ENCODE assay signal across 31 mouse cellular contexts in the genomic region with DNA sequence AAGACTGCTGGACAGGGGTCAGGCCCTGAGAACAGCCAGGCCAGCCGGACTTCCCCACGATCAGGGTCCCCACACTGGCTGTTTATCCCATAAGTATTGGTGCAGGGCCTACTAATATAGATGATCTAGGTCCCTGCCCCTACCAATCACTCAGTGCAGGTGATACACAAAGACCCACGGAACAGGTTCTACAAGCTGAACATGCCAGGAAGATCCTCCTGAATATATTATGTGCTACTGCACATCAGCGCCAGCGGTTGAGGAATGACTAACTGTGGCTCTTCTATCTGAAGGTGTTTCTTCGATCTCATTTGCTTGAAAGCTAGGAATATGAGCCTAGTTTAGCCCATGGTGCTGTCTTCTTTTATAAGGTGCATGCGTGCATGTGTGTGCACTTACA. TPM values are rescaled to one million over a fixed set of nuclear protein-coding genes. Genes with fewer than 3 reads are reported as not detected.
DNase-seq lines count a peak whose midpoint lies in the region; ATAC-seq and TF ChIP-seq lines count a peak whose summit lies in the region.
"Had no signal": no experiment of that assay in that cellular context is flagged by ENCODE, and none has a peak within 500 bp of the region (broad histone marks: within the 10 kb centered on the region; RNA-seq: fewer than 3 reads in every experiment).

No protein-coding gene starts in this region.

- H3K27ac ChIP-seq in limb, embryonic 14.5 days (replicated peaks; ENCODE audit: low read depth, low read length) = no peak overlapping the region
- no peak overlapping the region for H3K27ac ChIP-seq in limb, embryonic 10.5 days
- H3K27ac ChIP-seq in midbrain, embryonic 11.5 days (ENCODE audit: low read depth, low read length) = no peak overlapping the region
- H3K27ac ChIP-seq in midbrain, embryonic 16.5 days (ENCODE audit: low read length) = no peak overlapping the region
- H3K27ac ChIP-seq: forebrain, embryonic 10.5 days; forebrain, embryonic 15.5 days; hindbrain, embryonic 14.5 days; limb, embryonic 12.5 days; liver, embryonic 12.5 days; midbrain, embryonic 10.5 days; neural tube, embryonic 12.5 days had no signal

- H3K27me3 ChIP-seq in limb, embryonic 14.5 days (ENCODE audit: control insufficient read depth, insufficient read depth, low read length) = no peaks in the 10 kb centered on the region
- H3K27me3 ChIP-seq in limb, embryonic 10.5 days (ENCODE audit: low read depth, poor library complexity, severe bottlenecking) = no peaks in the 10 kb centered on the region
- H3K27me3 ChIP-seq in midbrain, embryonic 11.5 days (ENCODE audit: control insufficient read depth, insufficient read depth, low read length) = no peaks in the 10 kb centered on the region
- H3K27me3 ChIP-seq in midbrain, embryonic 16.5 days (ENCODE audit: control insufficient read depth, insufficient read depth, low read depth, low read length) = no peaks in the 10 kb centered on the region
- H3K27me3 ChIP-seq: forebrain, embryonic 15.5 days; limb, embryonic 12.5 days had no signal

- no peak overlapping the region for H3K9ac ChIP-seq in limb, embryonic 14.5 days (ENCODE audit: low read depth, low read length, severe bottlenecking)
- H3K9ac ChIP-seq in midbrain, embryonic 11.5 days (ENCODE audit: low read length) = no peak overlapping the region
- no peak overlapping the region for H3K9ac ChIP-seq in midbrain, embryonic 16.5 days (ENCODE audit: low read depth, low read length)
- H3K9ac ChIP-seq: forebrain, embryonic 15.5 days; hindbrain, embryonic 14.5 days; limb, embryonic 12.5 days; liver, embryonic 12.5 days; liver, postnatal 0 days; neural tube, embryonic 12.5 days had no signal

- no peaks in the 10 kb centered on the region for H3K9me3 ChIP-seq in limb, embryonic 14.5 days (ENCODE audit: control insufficient read depth, low read length)
- H3K9me3 ChIP-seq in limb, embryonic 10.5 days (replicated peaks) = no peaks in the 10 kb centered on the region
- no peaks in the 10 kb centered on the region for H3K9me3 ChIP-seq in midbrain, embryonic 11.5 days (ENCODE audit: control insufficient read depth, low read length)
- H3K9me3 ChIP-seq in midbrain, embryonic 16.5 days (replicated peaks; ENCODE audit: control insufficient read depth, low read length, poor library complexity, severe bottlenecking) = no peaks in the 10 kb centered on the region
- H3K9me3 ChIP-seq: forebrain, embryonic 10.5 days; forebrain, embryonic 15.5 days; limb, embryonic 12.5 days; liver, embryonic 12.5 days; midbrain, embryonic 10.5 days; neural tube, embryonic 12.5 days had no signal

- no peak for TF ChIP-seq POLR2A in limb, embryonic 14.5 days (IDR thresholded peaks at IDR 0.05; ENCODE audit: borderline replicate concordance, extremely low read depth, insufficient read depth, insufficient read length)

- H3K4me3 ChIP-seq in limb, embryonic 14.5 days (replicated peaks; ENCODE audit: low read length) = no peak overlapping the region
- no peak overlapping the region for H3K4me3 ChIP-seq in limb, embryonic 10.5 days
- no peak overlapping the region for H3K4me3 ChIP-seq in midbrain, embryonic 11.5 days (ENCODE audit: low read depth, low read length)
- H3K4me3 ChIP-seq in midbrain, embryonic 16.5 days (ENCODE audit: low read depth, low read length) = no peak overlapping the region
- H3K4me3 ChIP-seq: forebrain, embryonic 10.5 days; forebrain, embryonic 15.5 days; limb, embryonic 12.5 days; liver, embryonic 12.5 days; midbrain, embryonic 10.5 days; myocyte; neural tube, embryonic 12.5 days had no signal

- DNase-seq in limb, embryonic 14.5 days (ENCODE audit: low spot score) = peak; percentile 52
- no peak for DNase-seq in limb, embryonic 10.5 days (ENCODE audit: low spot score)
- DNase-seq in midbrain, embryonic 11.5 days (ENCODE audit: low spot score, missing footprints) = peak; percentile 80
- DNase-seq in fat pad, adult 2 months (ENCODE audit: extremely low read depth, low read depth, low spot score) = peak; percentile 37
- no peak for DNase-seq in kidney, postnatal 4 days
- DNase-seq in urinary bladder, adult 18-20 months (ENCODE audit: low spot score in 2 of 2) = no peak
- DNase-seq: adrenal gland, adult 2 months; cerebellum, adult 8-10 months; cerebellum, postnatal 25 days; embryo, embryonic 11 days; gastrocnemius, postnatal 25 days; heart, adult 18-20 months; kidney, adult 9 months; kidney, postnatal 10 days; liver, postnatal 0 days; right cerebral cortex, adult 18-20 months; right cerebral cortex, postnatal 4 days; thymus, adult 2 months; thymus, postnatal 4 days had no signal

- H3K4me2 ChIP-seq in limb, embryonic 14.5 days (replicated peaks; ENCODE audit: low read depth, low read length, severe bottlenecking) = no peak overlapping the region
- no peak overlapping the region for H3K4me2 ChIP-seq in midbrain, embryonic 11.5 days
- no peak overlapping the region for H3K4me2 ChIP-seq in midbrain, embryonic 16.5 days (ENCODE audit: low read length)
- H3K4me2 ChIP-seq: forebrain, embryonic 15.5 days; heart, embryonic 11.5 days; hindbrain, embryonic 14.5 days; limb, embryonic 12.5 days; liver, embryonic 12.5 days; neural tube, embryonic 12.5 days had no signal

- 87% methylated on average over 7 of the region's 7 CpGs for WGBS in limb, embryonic 14.5 days
- WGBS in limb, embryonic 10.5 days = 84% methylated on average over 7 of the region's 7 CpGs
- 91% methylated on average over 7 of the region's 7 CpGs for WGBS in midbrain, embryonic 11.5 days
- 90% methylated on average over 7 of the region's 7 CpGs for WGBS in midbrain, embryonic 16.5 days

- no peak for ATAC-seq in limb, embryonic 14.5 days (ENCODE audit: low FRiP score, low read depth)
- no peak for ATAC-seq in midbrain, embryonic 11.5 days (ENCODE audit: low FRiP score)
- ATAC-seq in midbrain, embryonic 16.5 days = no peak
- ATAC-seq: CD4-positive, CD25-positive, alpha-beta regulatory T cell, adult 4 months; forebrain, embryonic 15.5 days; intestine, postnatal 0 days; liver, embryonic 12.5 days had no signal

- no peaks in the 10 kb centered on the region for H3K36me3 ChIP-seq in limb, embryonic 14.5 days (ENCODE audit: control insufficient read depth, insufficient read depth, low read length)
- H3K36me3 ChIP-seq in limb, embryonic 10.5 days = no peaks in the 10 kb centered on the region
- no peaks in the 10 kb centered on the region for H3K36me3 ChIP-seq in midbrain, embryonic 11.5 days (ENCODE audit: control insufficient read depth, insufficient read depth, low read length)
- no peaks in the 10 kb centered on the region for H3K36me3 ChIP-seq in midbrain, embryonic 16.5 days (ENCODE audit: control insufficient read depth, insufficient read depth, low read length)
- H3K36me3 ChIP-seq: forebrain, embryonic 10.5 days; forebrain, embryonic 15.5 days; limb, embryonic 12.5 days; liver, embryonic 12.5 days; midbrain, embryonic 10.5 days; neural tube, embryonic 12.5 days had no signal

- H3K4me1 ChIP-seq in limb, embryonic 14.5 days (ENCODE audit: control insufficient read depth, insufficient read depth, low read length) = no peaks in the 10 kb centered on the region
- peaks cover 10% of the 10 kb centered on the region; the same call in 1 of the 2 replicates for H3K4me1 ChIP-seq in limb, embryonic 10.5 days
- H3K4me1 ChIP-seq in midbrain, embryonic 11.5 days (ENCODE audit: control insufficient read depth, insufficient read depth, low read length) = no peaks in the 10 kb centered on the region
- no peaks in the 10 kb centered on the region for H3K4me1 ChIP-seq in midbrain, embryonic 16.5 days (ENCODE audit: control insufficient read depth, insufficient read depth, low read length)
- H3K4me1 ChIP-seq: forebrain, embryonic 15.5 days; liver, embryonic 12.5 days; neural tube, embryonic 12.5 days had no signal

RNA-seq across cellular contexts. Expression of gene Gpr157, which starts 11.8 kb away (rescaled TPM):
- 3.8 and 4.5 TPM in 2 replicates for polyA plus RNA-seq in limb, embryonic 14.5 days (2012; rRNA removed)
- polyA plus RNA-seq in limb, embryonic 14.5 days (2014; fragmentation: Nextera tagmentation; extraction: Ambion mirVana) = 0.48 and 0.52 TPM in 2 replicates
- 0.28 and 0.75 TPM in 2 replicates for polyA plus RNA-seq in limb, embryonic 10.5 days (2016; fragmentation: Nextera tagmentation; extraction: Ambion mirVana)
- polyA plus RNA-seq in midbrain, embryonic 11.5 days (2014; fragmentation: Nextera tagmentation; extraction: Ambion mirVana) = 0.10 and 0.15 TPM in 2 replicates
- polyA plus RNA-seq in midbrain, embryonic 16.5 days (2015; fragmentation: Nextera tagmentation; extraction: Ambion mirVana) = 0.26 and 0.34 TPM in 2 replicates

RNA-seq across cellular contexts. Expression of gene Slc2a5, which starts 43.7 kb away (rescaled TPM):
- polyA plus RNA-seq in limb, embryonic 14.5 days (2012; rRNA removed) = 2.2 and 3.5 TPM in 2 replicates
- polyA plus RNA-seq in limb, embryonic 14.5 days (2014; fragmentation: Nextera tagmentation; extraction: Ambion mirVana) = 1.5 and 2.6 TPM in 2 replicates
- polyA plus RNA-seq in limb, embryonic 10.5 days (2016; fragmentation: Nextera tagmentation; extraction: Ambion mirVana) = 0.98 and 1.1 TPM in 2 replicates
- 1.1 and 1.6 TPM in 2 replicates for polyA plus RNA-seq in midbrain, embryonic 11.5 days (2014; fragmentation: Nextera tagmentation; extraction: Ambion mirVana)
- polyA plus RNA-seq in midbrain, embryonic 16.5 days (2015; fragmentation: Nextera tagmentation; extraction: Ambion mirVana) = 2.1 and 2.9 TPM in 2 replicates
- polyA plus RNA-seq: CD4-positive, CD25-positive, alpha-beta regulatory T cell, adult 4 months had no signal

Comparison
In these comparisons a context has a peak if more than half of its experiments do, and no peak if none do; other contexts are left out.
1. DNase-seq: peak in limb, embryonic 14.5 days (single experiment), midbrain, embryonic 11.5 days (single experiment) and fat pad, adult 2 months (single experiment); none in limb, embryonic 10.5 days (single experiment), kidney, postnatal 4 days (0 of 2) and urinary bladder, adult 18-20 months (0 of 2).